Mouse (Mus musculus): ENCODE data around the gene Grb10.

GRCm38 (mm10) chr11:11895479-11895878 is 143.0 kb downstream of the Grb10 start:
- TF ChIP-seq POLR2A (IDR thresholded peaks at IDR 0.05; ENCODE audit: extremely low read depth, insufficient read depth, low read length): no peak
- TF ChIP-seq CTCF (IDR thresholded peaks at IDR 0.05; ENCODE audit: extremely low read depth, insufficient read depth, low read length): no peak

Measured in cortical plate, adult 2 months (tissue).